Mouse (Mus musculus) adrenal gland, adult 8-10 months (tissue): ENCODE measurements around the gene 1700037C18Rik. TPM values are rescaled to one million over a fixed set of nuclear protein-coding genes. Genes with fewer than 3 reads are reported as not detected.

Source experiments
- DNase-seq: peaks from one replicate; pipeline ENCODE4 v3.0.0; 2022
- microRNA-seq, 2 experiments: library from miRNA; unstranded; fragments of <30 nt; microRNA quantifications; one replicate each; pipeline ENCODE4 v1.2.0; 2022
- total RNA-seq, 4 experiments: library from RNA; stranded (reverse); gene quantifications; 2 replicates each; pipeline ENCODE4 v1.2.4; 2022

1700037C18Rik gene
- total RNA-seq, 4 experiments from 2014 or later = 3.6 to 9.3 (median 5.5) TPM

DNA sequence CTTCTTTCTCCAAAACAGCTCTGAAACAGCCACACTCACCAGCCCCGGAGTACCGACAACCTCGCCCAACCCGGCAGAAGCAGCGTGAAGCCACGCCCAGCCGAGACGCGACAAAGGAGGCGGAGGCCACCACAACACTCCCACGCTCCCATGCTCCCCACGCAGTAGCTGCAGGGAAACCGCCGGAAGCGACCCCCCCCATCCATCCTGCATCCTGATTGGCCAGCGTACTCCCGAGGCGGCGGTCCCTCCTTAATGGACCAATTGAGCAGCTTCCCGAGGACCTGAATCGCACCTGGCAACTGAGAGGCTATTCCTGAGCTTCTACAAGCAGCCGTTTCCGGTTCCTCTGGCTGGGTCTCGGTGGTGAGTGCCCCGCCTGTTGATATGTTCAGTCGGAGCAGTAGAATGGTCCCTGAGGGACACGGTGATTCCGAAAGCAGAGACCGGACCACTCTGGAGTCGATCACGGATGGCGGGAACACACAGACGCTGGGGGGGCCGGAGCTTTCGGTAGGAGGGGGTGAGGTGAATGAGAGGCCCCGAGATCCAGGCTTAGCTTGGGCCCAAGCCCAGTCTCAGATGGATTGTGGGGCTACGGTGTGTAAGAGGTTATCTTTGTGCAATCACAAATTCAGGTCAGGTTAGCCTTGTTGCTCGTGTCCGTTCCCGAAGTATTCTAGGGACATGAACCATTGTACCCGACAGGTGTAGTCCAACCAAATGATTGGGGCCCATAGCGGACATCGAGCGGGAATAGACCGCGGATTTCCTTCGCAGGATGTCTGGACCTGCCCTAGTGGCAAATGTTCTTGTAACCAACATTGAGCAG, 36.1 kb downstream of the 1700037C18Rik start, which contains the start of gene Naa60:
Naa60 (plus strand) TSS at position 160 of the 832 bp plus-strand sequence.
- peak; percentile 92 for DNase-seq

DNA sequence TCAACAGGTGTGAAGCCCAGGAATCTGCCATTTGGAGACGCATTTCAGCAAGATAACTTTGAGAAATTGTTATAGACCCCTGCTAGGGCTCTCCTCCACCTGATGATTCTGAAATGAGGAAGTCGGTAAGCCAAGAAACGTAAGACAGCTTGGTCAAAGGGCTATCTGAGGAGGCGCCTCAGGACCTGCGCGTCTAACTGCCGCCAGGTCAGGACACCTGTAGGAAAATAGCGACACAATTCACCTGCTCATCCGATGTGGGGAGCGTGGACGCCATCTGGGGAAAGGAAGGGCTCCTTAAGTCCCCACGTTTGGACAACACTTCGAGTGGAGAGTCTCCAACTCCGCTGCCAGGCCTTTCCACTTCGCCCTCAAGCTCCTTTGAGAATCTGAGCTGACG, 36.7 kb downstream of the 1700037C18Rik start:
- no peak for DNase-seq

DNA sequence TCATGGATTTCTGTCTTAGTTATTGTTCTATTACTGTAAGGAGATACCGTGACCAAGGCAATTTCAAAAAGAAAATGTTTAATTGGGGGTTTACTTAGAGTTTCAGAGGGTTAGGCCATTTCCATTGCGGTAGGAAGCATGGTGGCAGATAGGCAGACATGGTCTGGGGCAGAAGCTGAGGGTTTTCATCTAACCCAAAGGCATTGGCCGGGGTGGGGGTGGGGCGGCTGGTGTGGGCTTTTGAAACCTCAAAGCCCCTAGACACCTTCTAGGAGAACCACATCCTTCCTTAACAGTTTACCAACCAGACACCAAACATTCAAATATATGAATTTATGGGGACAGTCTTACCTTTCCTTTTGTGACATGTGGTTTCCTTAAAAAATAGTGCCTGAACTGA, 49.2 kb downstream of the 1700037C18Rik start:
- no peak for DNase-seq

DNA sequence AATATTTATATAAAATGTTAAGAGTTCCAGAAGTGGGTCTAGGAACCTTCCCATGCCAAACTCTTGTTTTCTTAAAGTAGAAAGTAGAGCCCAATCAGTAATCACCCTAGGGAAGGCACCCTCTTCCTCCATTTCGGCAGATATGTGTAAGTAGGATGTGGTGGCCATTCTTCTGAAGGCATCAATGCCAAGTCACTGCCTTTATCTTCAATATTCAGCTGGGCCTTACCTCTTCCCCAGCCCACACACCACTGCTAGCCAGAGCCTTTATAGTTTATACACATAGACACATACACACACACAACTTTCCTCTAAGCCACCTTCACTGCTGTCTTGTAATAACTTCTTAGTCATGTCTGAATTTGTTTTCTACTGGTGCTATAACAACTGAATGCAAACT, 52.7 kb downstream of the 1700037C18Rik start:
- no peak for DNase-seq

DNA sequence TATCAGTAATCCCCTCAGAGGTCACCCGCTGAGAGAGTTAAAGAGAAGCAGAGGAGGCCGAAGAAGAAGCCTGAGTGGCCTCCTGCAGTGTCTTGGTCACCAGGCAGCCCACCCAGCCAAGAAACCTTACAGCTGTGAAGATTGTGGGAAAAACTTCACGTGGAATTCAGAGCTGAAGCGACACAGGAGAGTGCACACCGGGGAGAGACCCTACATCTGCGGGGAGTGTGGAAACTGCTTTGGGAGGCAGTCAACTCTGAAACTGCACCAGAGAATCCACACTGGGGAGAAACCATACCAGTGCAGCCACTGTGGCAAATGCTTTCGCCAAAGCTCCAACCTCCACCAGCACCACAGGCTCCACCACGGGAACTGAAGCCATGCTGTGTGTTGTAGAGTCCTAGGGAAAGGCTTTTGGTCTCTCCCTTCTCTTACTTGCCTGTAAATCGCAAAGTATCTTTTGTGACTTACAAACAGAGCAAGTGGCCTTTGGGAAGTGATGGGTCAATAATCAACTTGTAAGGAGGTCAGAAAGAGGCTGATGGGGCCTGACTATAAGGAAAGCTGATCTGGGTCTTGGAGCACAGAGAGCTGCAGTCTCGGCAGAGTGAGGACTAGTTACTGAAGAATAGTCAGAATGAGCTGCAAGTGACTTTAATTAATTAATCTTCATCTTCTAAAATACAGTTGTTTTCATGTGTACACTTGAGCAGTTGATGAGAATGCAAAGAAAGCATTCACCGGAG, 53.9 kb downstream of the 1700037C18Rik start:
- DNase-seq = no peak

DNA sequence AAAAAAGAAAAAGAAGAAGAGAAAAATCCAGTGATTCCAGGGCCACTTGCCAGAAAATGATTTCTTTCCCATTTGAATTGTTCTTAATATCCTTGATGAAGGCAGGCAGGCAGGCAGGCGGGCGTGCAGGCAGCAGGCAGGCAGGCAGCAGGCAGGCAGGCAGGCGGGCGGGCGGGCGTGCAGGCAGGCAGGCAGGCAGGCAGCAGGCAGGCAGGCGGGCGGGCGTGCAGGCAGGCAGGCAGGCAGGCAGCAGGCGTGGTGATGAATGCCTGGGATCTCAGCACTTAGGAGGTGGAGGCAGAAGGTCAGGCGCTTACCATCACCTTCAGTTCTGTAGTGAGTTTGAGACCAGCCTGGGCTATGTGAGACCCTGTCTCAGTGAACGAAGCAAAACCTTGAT, 55.9 kb downstream of the 1700037C18Rik start:
- DNase-seq = no peak

DNA sequence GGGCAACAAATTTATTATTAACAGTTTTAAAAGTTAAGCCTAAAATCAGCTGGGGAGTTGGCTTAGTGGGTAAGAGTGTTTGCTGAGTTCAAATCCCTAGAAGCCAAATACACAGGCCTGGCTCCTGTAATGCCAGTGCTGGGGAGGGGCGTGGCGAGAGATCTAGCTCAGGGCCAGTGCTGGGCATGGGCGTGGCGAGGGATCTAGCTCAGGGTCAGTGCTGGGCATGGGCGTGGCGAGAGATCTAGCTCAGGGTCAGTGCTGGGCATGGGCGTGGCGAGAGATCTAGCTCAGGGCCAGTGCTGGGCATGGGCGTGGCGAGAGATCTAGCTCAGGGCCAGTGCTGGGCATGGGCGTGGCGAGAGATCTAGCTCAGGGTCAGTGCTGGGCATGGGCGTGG, 57.2 kb downstream of the 1700037C18Rik start:
- DNase-seq = peak; percentile 82

DNA sequence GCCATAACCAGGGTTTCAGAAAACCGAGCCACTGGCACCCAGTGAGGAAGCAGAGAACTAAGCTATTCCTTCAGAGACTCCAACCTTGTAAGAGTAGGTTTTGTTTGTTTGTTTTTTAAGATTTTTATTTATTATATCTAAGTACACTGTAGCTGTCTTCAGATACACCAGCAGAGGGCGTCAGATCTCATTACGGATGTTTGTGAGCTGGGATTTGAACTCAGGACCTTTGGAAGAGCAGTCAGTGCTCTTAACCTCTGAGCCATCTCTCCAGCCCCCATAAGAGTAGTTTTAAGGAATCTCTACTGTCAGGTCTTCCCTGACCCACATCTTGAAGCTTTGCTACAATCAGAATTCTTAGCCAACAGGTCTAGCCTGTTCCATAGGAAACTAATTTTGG, 60.1 kb downstream of the 1700037C18Rik start:
- no peak for DNase-seq

DNA sequence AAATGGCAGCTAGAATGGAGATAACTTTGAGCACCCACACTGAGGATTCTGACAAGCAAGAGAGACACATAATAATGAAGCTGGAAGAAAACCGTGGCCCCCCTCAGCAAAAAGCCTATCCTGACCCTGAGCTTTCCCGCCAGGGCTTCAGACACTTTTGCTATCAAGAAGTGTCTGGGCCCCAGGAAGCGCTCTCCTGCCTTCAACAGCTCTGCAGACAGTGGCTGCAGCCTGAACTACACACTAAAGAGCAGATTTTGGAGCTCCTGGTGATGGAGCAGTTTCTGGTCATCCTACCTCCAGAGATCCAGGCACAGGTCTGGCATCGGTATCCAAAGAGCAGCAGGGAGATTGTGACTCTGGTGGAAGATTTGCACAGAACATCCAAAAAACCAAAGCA, 60.6 kb downstream of the 1700037C18Rik start:
- no peak for DNase-seq

DNA sequence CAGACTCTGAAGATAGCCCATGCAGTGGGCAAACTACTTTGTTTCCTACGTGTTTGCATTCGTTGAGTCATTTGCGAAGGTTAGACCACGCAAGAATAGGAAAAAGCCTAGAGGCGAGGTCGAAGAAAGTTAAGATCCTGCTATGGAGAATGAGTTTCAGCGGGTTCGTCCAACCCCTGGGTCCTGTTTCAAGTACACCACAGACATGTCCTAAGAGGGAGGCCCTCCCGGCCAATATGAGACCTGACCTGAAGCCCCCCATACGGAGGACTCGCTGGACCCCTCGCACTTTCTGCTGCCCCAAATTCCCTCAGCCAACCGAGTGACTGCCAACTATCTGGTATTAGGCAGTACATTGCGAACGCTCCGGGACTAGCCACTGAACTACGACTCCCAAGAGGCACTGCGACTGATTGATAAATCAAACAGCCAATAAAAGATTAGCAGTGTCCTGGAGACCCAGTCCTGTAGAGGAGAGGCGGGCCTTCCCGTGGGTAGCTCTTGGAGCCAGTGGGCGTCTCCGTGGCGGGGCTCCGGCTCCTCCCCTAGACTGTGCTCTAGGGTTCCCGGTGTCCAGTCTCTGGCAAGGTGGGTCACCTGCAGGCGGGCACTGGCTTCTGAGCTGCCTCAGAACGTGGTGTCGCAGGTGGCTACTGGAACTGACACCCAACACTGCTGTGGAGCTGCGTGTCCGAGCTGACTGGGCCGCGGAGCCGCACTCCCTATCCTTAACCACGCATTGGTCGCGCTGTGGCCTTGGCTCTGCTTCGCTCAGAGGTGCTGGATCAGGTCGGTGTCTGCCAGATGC, 61.6 kb downstream of the 1700037C18Rik start, which contains the start of gene Zfp174:
Zfp174 (plus strand) TSS at position 558 of the 808 bp plus-strand sequence.
- peak; percentile 95 for DNase-seq

Small RNA genes lying within 50 kb of the gene (microRNA-seq; reads per million reads assigned to microRNA genes)
- 0 reads per million in 2 experiments for gene Gm23493

Other genes starting within 250 kb of the 1700037C18Rik start
- gene Mefv, start 190.6 kb downstream of the 1700037C18Rik start, total RNA-seq = under 1 TPM in 1 of 4 experiments, not detected in 3; 0.19 TPM
- gene Zfp263, start 164.6 kb downstream of the 1700037C18Rik start, total RNA-seq = 10 to 100 TPM; 19.2 to 33.5 (median 28.1) TPM
- not detected for gene Olfr15, start 77.8 kb downstream of the 1700037C18Rik start, total RNA-seq
- gene Zfp174, start 61.4 kb downstream of the 1700037C18Rik start, total RNA-seq = 10 to 100 TPM in 2 of 4 experiments, 1 to 10 TPM in 2; 6.2 to 22.0 (median 13.8) TPM
- gene Naa60, start 36.3 kb downstream of the 1700037C18Rik start, total RNA-seq = 100 to 1,000 TPM in 3 of 4 experiments, 10 to 100 TPM in 1; 96.5 to 162 (median 105) TPM
- 10 to 100 TPM; 18.9 to 25.4 (median 21.3) TPM for gene Zfp597, start 24.1 kb downstream of the 1700037C18Rik start, total RNA-seq
- 1 to 10 TPM; 1.6 to 2.2 (median 2.1) TPM for gene Gm20695, start 24.0 kb downstream of the 1700037C18Rik start, total RNA-seq
- 10 to 100 TPM; 20.5 to 26.2 (median 22.8) TPM for gene Cluap1, start 112 bp upstream of the 1700037C18Rik start, total RNA-seq
- gene Nlrc3, start 67.9 kb upstream of the 1700037C18Rik start, total RNA-seq = 1 to 10 TPM; 3.0 to 6.3 (median 3.8) TPM
- 10 to 100 TPM; 22.0 to 41.0 (median 29.6) TPM for gene Slx4, start 95.1 kb upstream of the 1700037C18Rik start, total RNA-seq
- gene Dnase1, start 128.3 kb upstream of the 1700037C18Rik start, total RNA-seq = not detected
- 100 to 1,000 TPM; 151 to 221 (median 194) TPM for gene Trap1, start 169.1 kb upstream of the 1700037C18Rik start, total RNA-seq